Mouse (Mus musculus): ENCODE data around the gene 1110059E24Rik. TPM values are rescaled to one million over a fixed set of nuclear protein-coding genes. Genes with fewer than 3 reads are reported as not detected.

The 1110059E24Rik gene
- polyA plus RNA-seq, 1 experiment: 4.3 TPM

- no peaks in the 10 kb centered on the region for H3K36me3 ChIP-seq (ENCODE audit: control insufficient read depth, insufficient read depth, low read length)
- TF ChIP-seq POLR2A (IDR thresholded peaks at IDR 0.05; ENCODE audit: low read depth, low read length) (no peak), CTCF (IDR thresholded peaks at IDR 0.05; ENCODE audit: extremely low read depth, insufficient read depth, insufficient read length, insufficient replicate concordance) (no peak)
- H3K4me1 ChIP-seq (ENCODE audit: control insufficient read depth, insufficient read depth, insufficient read length): peaks cover 3% of the 10 kb centered on the region
- 90% methylated on average over 5 of the region's 5 CpGs for WGBS
- H3K27ac ChIP-seq (ENCODE audit: insufficient read depth, low read length): no peak overlapping the region
- DNase-seq (ENCODE audit: low read depth in 1 of 2, low spot score in 2 of 2): no peak
- H3K27me3 ChIP-seq (ENCODE audit: control insufficient read depth, insufficient read depth, low read length): no peaks in the 10 kb centered on the region
- no peak overlapping the region for H3K4me3 ChIP-seq (ENCODE audit: extremely low read depth, insufficient read depth, insufficient read length)
Observed at GRCm38 (mm10) chr19:21566484-21566883, 86.3 kb downstream of the 1110059E24Rik start.

- Histone ChIP-seq H3K27me3 (ENCODE audit: control insufficient read depth, insufficient read depth, low read length) (no peaks in the 10 kb centered on the region), H3K27ac (ENCODE audit: insufficient read depth, low read length) (no peak overlapping the region), H3K4me3 (ENCODE audit: extremely low read depth, insufficient read depth, insufficient read length) (no peak overlapping the region), H3K4me1 (ENCODE audit: control insufficient read depth, insufficient read depth, insufficient read length) (peaks cover 3% of the 10 kb centered on the region), H3K36me3 (ENCODE audit: control insufficient read depth, insufficient read depth, low read length) (no peaks in the 10 kb centered on the region)
- 4% methylated on average over 1 of the region's 1 CpGs for WGBS
- no peak for DNase-seq (ENCODE audit: low read depth in 1 of 2, low spot score in 2 of 2)
- TF ChIP-seq CTCF (IDR thresholded peaks at IDR 0.05; ENCODE audit: extremely low read depth, insufficient read depth, insufficient read length, insufficient replicate concordance) (no peak), POLR2A (IDR thresholded peaks at IDR 0.05; ENCODE audit: low read depth, low read length) (no peak)
Observed at GRCm38 (mm10) chr19:21564461-21564797, 88.3 kb downstream of the 1110059E24Rik start.

- H3K27ac ChIP-seq (ENCODE audit: insufficient read depth, low read length): no peak overlapping the region
- no peaks in the 10 kb centered on the region for H3K36me3 ChIP-seq (ENCODE audit: control insufficient read depth, insufficient read depth, low read length)
- no peak overlapping the region for H3K4me3 ChIP-seq (ENCODE audit: extremely low read depth, insufficient read depth, insufficient read length)
- DNase-seq (ENCODE audit: low read depth in 1 of 2, low spot score in 2 of 2): peak; percentile 49 to 77
- H3K27me3 ChIP-seq (ENCODE audit: control insufficient read depth, insufficient read depth, low read length): no peaks in the 10 kb centered on the region
- TF ChIP-seq CTCF (IDR thresholded peaks at IDR 0.05; ENCODE audit: extremely low read depth, insufficient read depth, insufficient read length, insufficient replicate concordance): peak; percentile 89; the same call in 1 of the 2 replicates
- no peak for TF ChIP-seq POLR2A (IDR thresholded peaks at IDR 0.05; ENCODE audit: low read depth, low read length)
- peaks cover 3% of the 10 kb centered on the region for H3K4me1 ChIP-seq (ENCODE audit: control insufficient read depth, insufficient read depth, insufficient read length)
- WGBS: 29% methylated on average over 11 of the region's 11 CpGs
Observed at GRCm38 (mm10) chr19:21563789-21564460, 88.9 kb downstream of the 1110059E24Rik start.

GRCm38 (mm10) chr19:21562996-21563395 is 89.8 kb downstream of the 1110059E24Rik start:
- H3K36me3 ChIP-seq (ENCODE audit: control insufficient read depth, insufficient read depth, low read length): no peaks in the 10 kb centered on the region
- no peak overlapping the region for H3K4me3 ChIP-seq (ENCODE audit: extremely low read depth, insufficient read depth, insufficient read length)
- WGBS: 45% methylated on average over 3 of the region's 3 CpGs
- no peak overlapping the region for H3K27ac ChIP-seq (ENCODE audit: insufficient read depth, low read length)
- no peak for DNase-seq (ENCODE audit: low read depth in 1 of 2, low spot score in 2 of 2)
- H3K4me1 ChIP-seq (ENCODE audit: control insufficient read depth, insufficient read depth, insufficient read length): peaks cover 3% of the 10 kb centered on the region
- TF ChIP-seq CTCF (IDR thresholded peaks at IDR 0.05; ENCODE audit: extremely low read depth, insufficient read depth, insufficient read length, insufficient replicate concordance): no peak
- no peak for TF ChIP-seq POLR2A (IDR thresholded peaks at IDR 0.05; ENCODE audit: low read depth, low read length)
- no peaks in the 10 kb centered on the region for H3K27me3 ChIP-seq (ENCODE audit: control insufficient read depth, insufficient read depth, low read length)

GRCm38 (mm10) chr19:21552801-21553200 is 100.0 kb downstream of the 1110059E24Rik start:
- TF ChIP-seq POLR2A (IDR thresholded peaks at IDR 0.05; ENCODE audit: low read depth, low read length) (no peak), CTCF (IDR thresholded peaks at IDR 0.05; ENCODE audit: extremely low read depth, insufficient read depth, insufficient read length, insufficient replicate concordance) (no peak)
- H3K36me3 ChIP-seq (ENCODE audit: control insufficient read depth, insufficient read depth, low read length): no peaks in the 10 kb centered on the region
- no peak overlapping the region for H3K27ac ChIP-seq (ENCODE audit: insufficient read depth, low read length)
- H3K4me3 ChIP-seq (ENCODE audit: extremely low read depth, insufficient read depth, insufficient read length): no peak overlapping the region
- 67% methylated on average over 9 of the region's 9 CpGs for WGBS
- H3K4me1 ChIP-seq (ENCODE audit: control insufficient read depth, insufficient read depth, insufficient read length): no peaks in the 10 kb centered on the region
- H3K27me3 ChIP-seq (ENCODE audit: control insufficient read depth, insufficient read depth, low read length): no peaks in the 10 kb centered on the region
- no peak for DNase-seq (ENCODE audit: low read depth in 1 of 2, low spot score in 2 of 2)

- no peaks in the 10 kb centered on the region for H3K36me3 ChIP-seq (ENCODE audit: control insufficient read depth, insufficient read depth, low read length)
- no peaks in the 10 kb centered on the region for H3K4me1 ChIP-seq (ENCODE audit: control insufficient read depth, insufficient read depth, insufficient read length)
- TF ChIP-seq POLR2A (IDR thresholded peaks at IDR 0.05; ENCODE audit: low read depth, low read length) (no peak), CTCF (IDR thresholded peaks at IDR 0.05; ENCODE audit: extremely low read depth, insufficient read depth, insufficient read length, insufficient replicate concordance) (no peak)
- no peak overlapping the region for H3K4me3 ChIP-seq (ENCODE audit: extremely low read depth, insufficient read depth, insufficient read length)
- no peak for DNase-seq (ENCODE audit: low read depth in 1 of 2, low spot score in 2 of 2)
- no peaks in the 10 kb centered on the region for H3K27me3 ChIP-seq (ENCODE audit: control insufficient read depth, insufficient read depth, low read length)
- 84% methylated on average over 4 of the region's 5 CpGs for WGBS
- no peak overlapping the region for H3K27ac ChIP-seq (ENCODE audit: insufficient read depth, low read length)
Observed at GRCm38 (mm10) chr19:21551921-21552536, 100.7 kb downstream of the 1110059E24Rik start.

GRCm38 (mm10) chr19:21549713-21550112 is 103.1 kb downstream of the 1110059E24Rik start:
- 78% methylated on average over 3 of the region's 3 CpGs for WGBS
- Histone ChIP-seq H3K27ac (ENCODE audit: insufficient read depth, low read length) (no peak overlapping the region), H3K4me1 (ENCODE audit: control insufficient read depth, insufficient read depth, insufficient read length) (no peaks in the 10 kb centered on the region), H3K27me3 (ENCODE audit: control insufficient read depth, insufficient read depth, low read length) (no peaks in the 10 kb centered on the region), H3K4me3 (ENCODE audit: extremely low read depth, insufficient read depth, insufficient read length) (no peak overlapping the region), H3K36me3 (ENCODE audit: control insufficient read depth, insufficient read depth, low read length) (no peaks in the 10 kb centered on the region)
- TF ChIP-seq CTCF (IDR thresholded peaks at IDR 0.05; ENCODE audit: extremely low read depth, insufficient read depth, insufficient read length, insufficient replicate concordance) (no peak), POLR2A (IDR thresholded peaks at IDR 0.05; ENCODE audit: low read depth, low read length) (no peak)
- no peak for DNase-seq (ENCODE audit: low read depth in 1 of 2, low spot score in 2 of 2)

Data from spleen, adult 2 months (tissue).